Mouse (Mus musculus) left cerebral cortex, postnatal 10 days (tissue): ENCODE results near the gene Man2a2. TPM values are rescaled to one million over a fixed set of nuclear protein-coding genes. Genes with fewer than 3 reads are reported as not detected.
A peak's percentile ranks its signal among the peaks of the same experiment; 100 is the strongest.
"Not testable (repeated sequence)": the region's sequence is repeated elsewhere in the genome, so short reads cannot be mapped to it uniquely, and the experiment has no call there.

Experiments used
- DNase-seq, 2 experiments: peaks; one replicate each; pipeline ENCODE4 v3.0.0; 2021 to 2022; ENCODE audit warnings: low spot score in 2 of 2, mixed read lengths in 1 of 2; ENCODE audit errors: extremely low spot score in 1 of 2
- intact Hi-C: fragments of 180-260 bp; cut with DNase I; formaldehyde crosslinking; loops from one replicate; pipeline ENCODE4 v1.15.1; 2025
- total RNA-seq, 2 experiments: library from RNA; stranded (reverse); gene quantifications; 2 replicates each; pipeline ENCODE4 v1.2.3; 2021

Man2a2 gene
- total RNA-seq, 2 experiments from 2014 or later = 106 to 108 TPM

GRCm38 (mm10) chr7:80347670-80348586, 23.2 kb downstream of the Man2a2 start:
- intact Hi-C loops = no loop called here
- no peak for DNase-seq

- no peak for DNase-seq
- intact Hi-C loops = no loop called here
Measured at GRCm38 (mm10) chr7:80346830-80347229, 24.3 kb downstream of the Man2a2 start.

GRCm38 (mm10) chr7:80346173-80346572, 25.0 kb downstream of the Man2a2 start:
- intact Hi-C loops = no loop called here
- no peak for DNase-seq

GRCm38 (mm10) chr7:80343270-80344018, 27.7 kb downstream of the Man2a2 start:
- no peak for DNase-seq
- intact Hi-C loops = loop anchor here (5.0 kb wide), 1 partner anchor 34 kb away; no protein-coding TSS in a partner anchor

- intact Hi-C loops = loop anchor here (5.0 kb wide), 1 partner anchor 34 kb away; no protein-coding TSS in a partner anchor
- DNase-seq = peak; percentile 95 to 96
Measured at GRCm38 (mm10) chr7:80342858-80343257, 28.3 kb downstream of the Man2a2 start, which contains the start of gene Hddc3. Gene Hddc3 (plus strand): TSS chr7:80343104.

GRCm38 (mm10) chr7:80341793-80342192, 29.4 kb downstream of the Man2a2 start:
- intact Hi-C loops = loop anchor here (5.0 kb wide), 1 partner anchor 36 kb away; no protein-coding TSS in a partner anchor
- no peak for DNase-seq

GRCm38 (mm10) chr7:80340793-80341192, 30.4 kb downstream of the Man2a2 start, which contains the start of gene Unc45a:
Gene Unc45a (minus strand): TSS chr7:80341005.
- DNase-seq = peak; percentile 51 to 81
- intact Hi-C loops = loop anchor here (5.0 kb wide), 1 partner anchor 37 kb away; no protein-coding TSS in a partner anchor

GRCm38 (mm10) chr7:80339793-80340628, 31.2 kb downstream of the Man2a2 start:
- peak; percentile 97 for DNase-seq
- intact Hi-C loops = loop anchor here (5.0 kb wide), 1 partner anchor 37 kb away; no protein-coding TSS in a partner anchor

- no peak for DNase-seq
- intact Hi-C loops = no loop called here
Measured at GRCm38 (mm10) chr7:80339371-80339770, 31.8 kb downstream of the Man2a2 start.

- intact Hi-C loops = no loop called here
- DNase-seq = no peak
Measured at GRCm38 (mm10) chr7:80336932-80337331, 34.2 kb downstream of the Man2a2 start.

GRCm38 (mm10) chr7:80334848-80335247, 36.3 kb downstream of the Man2a2 start:
- intact Hi-C loops = no loop called here
- DNase-seq = no peak

- no peak for DNase-seq
- intact Hi-C loops = no loop called here
Measured at GRCm38 (mm10) chr7:80331433-80331832, 39.7 kb downstream of the Man2a2 start.

- DNase-seq = no peak
- intact Hi-C loops = no loop called here
Measured at GRCm38 (mm10) chr7:80330278-80330677, 40.9 kb downstream of the Man2a2 start.

- intact Hi-C loops = no loop called here
- DNase-seq = no peak
Measured at GRCm38 (mm10) chr7:80326076-80326475, 45.1 kb downstream of the Man2a2 start.

GRCm38 (mm10) chr7:80325292-80325868, 45.8 kb downstream of the Man2a2 start:
- no peak for DNase-seq
- intact Hi-C loops = no loop called here

GRCm38 (mm10) chr7:80324816-80325119, 46.4 kb downstream of the Man2a2 start:
- intact Hi-C loops, DNase-seq: not testable (repeated sequence)

- peak; percentile 95 to 97 for DNase-seq
- intact Hi-C loops = no loop called here
Measured at GRCm38 (mm10) chr7:80324043-80324815, 46.9 kb downstream of the Man2a2 start, which contains the start of gene Rccd1. Gene Rccd1 (minus strand): TSS chr7:80324454.

GRCm38 (mm10) chr7:80323336-80323735, 47.8 kb downstream of the Man2a2 start:
- DNase-seq = no peak
- intact Hi-C loops = no loop called here
